Mouse (Mus musculus) heart, postnatal 0 days (tissue): ENCODE measurements around the gene Cyth1.

Experiments used
- CTCF ChIP-seq: IDR thresholded peaks from 2 replicates; pipeline ENCODE4 v1.5.1; 2016; ENCODE audit warnings: antibody characterized with exemption, control low read depth, low read depth
- EP300 ChIP-seq: IDR thresholded peaks from 2 replicates; pipeline ENCODE4 v1.6.1; 2016; ENCODE audit warnings: antibody characterized with exemption, low read depth

- TF ChIP-seq CTCF (no peak), EP300 (no peak)
Measured at GRCm38 (mm10) chr11:118114581-118115110, 133.7 kb downstream of the Cyth1 start.
